Mouse (Mus musculus): ENCODE measurements around the gene Gm20721.

Gm20721 gene

GRCm38 (mm10) chr2:174298471-174298870 lies 48.0 kb downstream of the Gm20721 start:
- DNase-seq (ENCODE audit: low read depth) = no peak

DNA sequence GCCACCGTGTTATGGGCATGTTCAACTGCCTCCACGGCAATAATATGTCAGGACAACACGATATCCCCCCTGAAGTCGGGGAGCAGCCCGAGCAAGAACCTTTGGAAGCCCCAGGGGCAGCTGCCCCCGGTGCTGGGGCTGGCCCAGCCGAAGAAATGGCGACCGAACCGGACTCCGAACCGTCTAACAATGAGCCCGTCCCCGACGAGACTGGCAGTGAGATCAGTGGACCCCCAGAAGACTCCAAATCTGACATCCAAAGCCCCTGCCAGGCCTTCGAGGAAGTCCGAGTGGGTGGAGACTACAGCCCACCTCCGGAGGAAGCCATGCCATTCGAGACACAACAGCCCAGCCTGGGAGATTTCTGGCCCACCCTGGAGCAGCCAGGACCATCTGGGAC lies 48.7 kb downstream of the Gm20721 start:
- no peak for DNase-seq (ENCODE audit: low read depth)

DNA sequence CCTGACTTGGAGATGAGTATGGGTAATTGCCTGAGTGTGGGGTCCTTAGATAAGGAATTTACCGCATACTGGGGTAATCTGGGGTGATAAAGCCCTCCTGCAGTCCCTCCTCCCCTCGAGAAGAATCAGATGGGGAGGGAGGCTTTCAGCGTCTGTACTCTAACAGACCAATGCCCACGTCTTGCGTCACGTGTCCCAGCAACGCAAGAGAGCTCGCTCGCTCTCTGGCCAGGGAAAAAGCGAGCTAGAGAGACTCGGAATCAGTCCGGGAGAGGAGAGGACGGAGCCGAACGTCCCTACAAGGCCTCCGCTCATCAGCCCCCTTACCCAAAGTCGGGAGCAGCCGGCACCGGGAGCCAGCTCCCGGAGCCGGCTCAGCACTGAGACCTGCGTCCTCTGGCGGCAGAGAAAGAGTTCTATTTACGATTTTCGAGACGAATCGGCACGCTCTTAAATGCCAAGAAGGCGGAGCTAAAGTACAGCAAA lies 49.4 kb downstream of the Gm20721 start:
- DNase-seq (ENCODE audit: low read depth) = no peak

DNA sequence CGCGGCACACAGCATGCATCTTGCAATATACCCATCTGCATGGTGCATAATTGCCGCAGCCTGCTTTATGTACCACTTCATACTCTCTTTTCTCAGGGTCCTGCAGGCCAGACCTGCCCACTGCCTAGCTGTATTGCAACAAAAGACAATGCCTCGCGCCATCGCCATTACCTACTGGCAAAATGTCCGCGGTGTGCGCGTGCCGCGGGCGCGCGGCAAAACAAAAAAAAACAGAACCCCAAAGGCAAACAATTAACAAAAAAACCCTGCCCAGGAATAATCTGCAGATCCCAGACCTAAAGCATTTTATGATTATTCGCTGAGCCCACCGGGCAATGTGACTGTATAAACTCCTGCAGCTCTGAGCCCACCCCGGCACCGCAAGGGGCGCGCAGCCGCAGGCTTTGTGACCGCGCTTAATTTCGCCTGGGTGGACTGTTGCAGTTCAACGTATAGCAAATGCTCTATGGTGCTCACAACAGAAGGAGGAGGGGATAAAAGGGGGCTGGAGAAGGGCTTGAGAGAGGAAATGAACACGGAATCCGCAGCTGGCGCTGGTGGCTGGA lies 50.5 kb downstream of the Gm20721 start:
- no peak for DNase-seq (ENCODE audit: low read depth)

- peak; percentile 49 for DNase-seq (ENCODE audit: low read depth)
Observed at GRCm38 (mm10) chr2:174295175-174295899, 51.2 kb downstream of the Gm20721 start.

DNA sequence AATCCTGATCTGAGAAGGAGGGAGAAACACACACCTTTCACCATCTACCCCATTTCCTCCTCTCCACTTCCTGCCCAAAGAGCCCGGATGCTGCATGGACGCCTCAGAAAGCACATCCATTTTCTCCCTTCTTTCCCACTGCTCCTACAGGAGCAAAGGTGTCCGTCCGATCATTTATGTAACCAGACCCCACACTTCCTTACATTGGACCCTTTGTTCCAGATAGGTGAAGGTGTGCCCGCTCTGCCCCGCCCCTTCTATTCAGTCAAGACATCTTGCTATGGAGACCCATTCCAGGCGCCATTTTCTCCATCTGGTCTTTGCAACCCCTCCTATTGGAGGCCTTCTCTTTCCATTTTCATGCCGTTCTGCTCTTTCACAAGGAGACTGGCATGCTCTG lies 52.1 kb downstream of the Gm20721 start:
- DNase-seq (ENCODE audit: low read depth) = no peak

- DNase-seq (ENCODE audit: low read depth) = no peak
Observed at GRCm38 (mm10) chr2:174291662-174292030, 54.9 kb downstream of the Gm20721 start.

- DNase-seq (ENCODE audit: low read depth) = no peak
Observed at GRCm38 (mm10) chr2:174291029-174291661, 55.4 kb downstream of the Gm20721 start.

GRCm38 (mm10) chr2:174288673-174289430 lies 57.7 kb downstream of the Gm20721 start:
- no peak for DNase-seq (ENCODE audit: low read depth)

GRCm38 (mm10) chr2:174287921-174288320 lies 58.6 kb downstream of the Gm20721 start:
- DNase-seq (ENCODE audit: low read depth) = no peak

GRCm38 (mm10) chr2:174285921-174286470 lies 60.5 kb downstream of the Gm20721 start:
- no peak for DNase-seq (ENCODE audit: low read depth)

DNA sequence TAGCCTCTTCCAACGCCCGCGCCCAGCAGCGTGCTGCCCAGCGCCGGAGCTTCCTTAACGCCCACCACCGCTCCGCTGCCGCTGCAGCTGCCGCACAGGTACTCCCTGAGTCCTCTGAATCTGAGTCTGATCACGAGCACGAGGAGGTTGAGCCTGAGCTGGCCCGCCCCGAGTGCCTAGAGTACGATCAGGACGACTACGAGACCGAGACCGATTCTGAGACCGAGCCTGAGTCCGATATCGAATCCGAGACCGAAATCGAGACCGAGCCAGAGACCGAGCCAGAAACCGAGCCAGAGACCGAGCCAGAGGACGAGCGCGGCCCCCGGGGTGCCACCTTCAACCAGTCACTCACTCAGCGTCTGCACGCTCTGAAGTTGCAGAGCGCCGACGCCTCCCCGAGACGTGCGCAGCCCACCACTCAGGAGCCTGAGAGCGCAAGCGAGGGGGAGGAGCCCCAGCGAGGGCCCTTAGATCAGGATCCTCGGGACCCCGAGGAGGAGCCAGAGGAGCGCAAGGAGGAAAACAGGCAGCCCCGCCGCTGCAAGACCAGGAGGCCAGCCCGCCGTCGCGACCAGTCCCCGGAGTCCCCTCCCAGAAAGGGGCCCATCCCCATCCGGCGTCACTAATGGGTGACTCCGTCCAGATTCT lies 61.6 kb downstream of the Gm20721 start:
- no peak for DNase-seq (ENCODE audit: low read depth)

DNA sequence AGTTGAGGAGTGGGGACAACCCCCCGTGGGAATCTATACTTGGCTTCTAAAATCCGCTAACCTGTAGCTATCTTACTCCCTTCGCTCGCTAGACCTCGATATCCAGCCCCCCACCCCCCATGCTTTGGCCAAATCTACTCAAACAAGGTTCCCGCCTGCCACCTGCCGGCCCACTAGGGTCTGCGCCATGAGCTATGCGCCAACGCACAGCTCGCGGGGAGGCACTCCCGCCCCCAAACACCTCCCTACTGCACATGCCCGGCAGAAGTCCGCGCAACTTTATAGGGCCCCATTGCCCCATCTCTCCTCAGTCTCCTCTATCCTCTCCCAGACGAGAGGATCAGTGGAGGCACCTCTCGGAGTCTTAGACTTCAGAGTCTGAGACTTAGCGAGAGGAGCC lies 62.5 kb downstream of the Gm20721 start, which contains the start of gene Gnas:
Gene Gnas (plus strand): TSS at position 310 of the 400 bp plus-strand sequence.
- DNase-seq (ENCODE audit: low read depth) = no peak

- DNase-seq (ENCODE audit: low read depth) = no peak
Observed at GRCm38 (mm10) chr2:174283341-174283740, 63.2 kb downstream of the Gm20721 start.

All from fibroblast of lung, adult 2 months (primary cell).